Mouse (Mus musculus): Measurements from ENCODE around the gene Tlr6. TPM values are rescaled to one million over a fixed set of nuclear protein-coding genes. Genes with fewer than 3 reads are reported as not detected.

The Tlr6 gene
- polyA plus RNA-seq, 1 experiment from 2014 or later = 0.48 TPM

- no peaks in the 10 kb centered on the region for H3K9me3 ChIP-seq (replicated peaks; ENCODE audit: control insufficient read depth, low read length)
- no peaks in the 10 kb centered on the region for H3K27me3 ChIP-seq (replicated peaks; ENCODE audit: control insufficient read depth, insufficient read depth, low read length)
- no peak for DNase-seq (ENCODE audit: low spot score)
- no peak overlapping the region for H3K27ac ChIP-seq (ENCODE audit: low read depth, low read length)
- H3K4me2 ChIP-seq (ENCODE audit: low read length) = no peak overlapping the region
- H3K4me1 ChIP-seq (ENCODE audit: control insufficient read depth, insufficient read depth, low read length) = no peaks in the 10 kb centered on the region
- WGBS = 77% methylated on average over 8 of the region's 8 CpGs
- no peak overlapping the region for H3K4me3 ChIP-seq (ENCODE audit: low read depth, low read length)
- no peak overlapping the region for H3K9ac ChIP-seq (ENCODE audit: low read length)
- no peaks in the 10 kb centered on the region for H3K36me3 ChIP-seq (ENCODE audit: control insufficient read depth, insufficient read depth, low read length)
- no peak for ATAC-seq
These were observed 17.2 kb upstream of the Tlr6 start for GRCm38 (mm10) chr5:64977128-64977527.

- H3K9ac ChIP-seq (ENCODE audit: low read length) = no peak overlapping the region
- H3K4me3 ChIP-seq (ENCODE audit: low read depth, low read length) = no peak overlapping the region
- no peaks in the 10 kb centered on the region for H3K9me3 ChIP-seq (replicated peaks; ENCODE audit: control insufficient read depth, low read length)
- H3K4me1 ChIP-seq (ENCODE audit: control insufficient read depth, insufficient read depth, low read length) = no peaks in the 10 kb centered on the region
- ATAC-seq (no peak), DNase-seq (ENCODE audit: low spot score) (no peak)
- H3K27ac ChIP-seq (ENCODE audit: low read depth, low read length) = no peak overlapping the region
- no peaks in the 10 kb centered on the region for H3K27me3 ChIP-seq (replicated peaks; ENCODE audit: control insufficient read depth, insufficient read depth, low read length)
- WGBS = 75% methylated on average over 5 of the region's 5 CpGs
- no peaks in the 10 kb centered on the region for H3K36me3 ChIP-seq (ENCODE audit: control insufficient read depth, insufficient read depth, low read length)
- H3K4me2 ChIP-seq (ENCODE audit: low read length) = no peak overlapping the region
These were observed 15.2 kb upstream of the Tlr6 start for GRCm38 (mm10) chr5:64975121-64975520.

- H3K9me3 ChIP-seq (replicated peaks; ENCODE audit: control insufficient read depth, low read length) = no peaks in the 10 kb centered on the region
- H3K4me1 ChIP-seq (ENCODE audit: control insufficient read depth, insufficient read depth, low read length) = peaks cover 3% of the 10 kb centered on the region; the same call in 1 of the 2 replicates
- H3K36me3 ChIP-seq (ENCODE audit: control insufficient read depth, insufficient read depth, low read length) = no peaks in the 10 kb centered on the region
- H3K4me3 ChIP-seq (ENCODE audit: low read depth, low read length) = peak within 1 kb of the TSS; percentile 58
- ATAC-seq (peak; percentile 76), DNase-seq (ENCODE audit: low spot score) (peak; percentile 32)
- WGBS = 2% methylated on average over 54 of the region's 68 CpGs
- H3K4me2 ChIP-seq (ENCODE audit: low read length) = peak within 1 kb of the TSS; percentile 95
- H3K27me3 ChIP-seq (replicated peaks; ENCODE audit: control insufficient read depth, insufficient read depth, low read length) = 0 out of 2 replicates have a peak, but pooled peaks cover 3% of the 10 kb centered on the region
- H3K9ac ChIP-seq (ENCODE audit: low read length) = peak within 1 kb of the TSS; percentile 68
- H3K27ac ChIP-seq (ENCODE audit: low read depth, low read length) = no peak within 1 kb of the TSS
These were observed 10.2 kb upstream of the Tlr6 start, which contains the start of gene Fam114a1 for GRCm38 (mm10) chr5:64969861-64970771. Gene Fam114a1, plus strand, starts transcription at chr5:64970071.

GRCm38 (mm10) chr5:64968961-64969860 is 9.3 kb upstream of the Tlr6 start:
- H3K9me3 ChIP-seq (replicated peaks; ENCODE audit: control insufficient read depth, low read length) = no peaks in the 10 kb centered on the region
- no peaks in the 10 kb centered on the region for H3K36me3 ChIP-seq (ENCODE audit: control insufficient read depth, insufficient read depth, low read length)
- DNase-seq (ENCODE audit: low spot score) (peak; percentile 42), ATAC-seq (0 out of 2 replicates have a peak, but pooled peaks have one; percentile 35)
- H3K4me3 ChIP-seq (ENCODE audit: low read depth, low read length) = peak overlapping the region; percentile 58
- H3K27me3 ChIP-seq (replicated peaks; ENCODE audit: control insufficient read depth, insufficient read depth, low read length) = 0 out of 2 replicates have a peak, but pooled peaks cover 3% of the 10 kb centered on the region
- H3K4me2 ChIP-seq (ENCODE audit: low read length) = peak overlapping the region; percentile 95
- no peak overlapping the region for H3K27ac ChIP-seq (ENCODE audit: low read depth, low read length)
- H3K9ac ChIP-seq (ENCODE audit: low read length) = peak overlapping the region; percentile 68
- H3K4me1 ChIP-seq (ENCODE audit: control insufficient read depth, insufficient read depth, low read length) = peaks cover 3% of the 10 kb centered on the region; the same call in 1 of the 2 replicates
- WGBS = 4% methylated on average over 14 of the region's 14 CpGs

- DNase-seq (ENCODE audit: low spot score) = no peak
- Histone ChIP-seq H3K4me2 (ENCODE audit: low read length) (no peak overlapping the region), H3K4me1 (ENCODE audit: control insufficient read depth, insufficient read depth, low read length) (no peaks in the 10 kb centered on the region), H3K27me3 (replicated peaks; ENCODE audit: control insufficient read depth, insufficient read depth, low read length) (no peaks in the 10 kb centered on the region), H3K9me3 (replicated peaks; ENCODE audit: control insufficient read depth, low read length) (no peaks in the 10 kb centered on the region), H3K36me3 (ENCODE audit: control insufficient read depth, insufficient read depth, low read length) (no peaks in the 10 kb centered on the region), H3K9ac (ENCODE audit: low read length) (no peak overlapping the region), H3K4me3 (ENCODE audit: low read depth, low read length) (no peak overlapping the region), H3K27ac (ENCODE audit: low read depth, low read length) (no peak overlapping the region)
- WGBS = 87% methylated on average over 3 of the region's 3 CpGs
- no peak for ATAC-seq
These were observed 3.8 kb upstream of the Tlr6 start for GRCm38 (mm10) chr5:64963735-64964134.

- Histone ChIP-seq H3K4me1 (ENCODE audit: control insufficient read depth, insufficient read depth, low read length) (no peaks in the 10 kb centered on the region), H3K9ac (ENCODE audit: low read length) (no peak overlapping the region), H3K27ac (ENCODE audit: low read depth, low read length) (no peak overlapping the region), H3K4me2 (ENCODE audit: low read length) (no peak overlapping the region), H3K27me3 (replicated peaks; ENCODE audit: control insufficient read depth, insufficient read depth, low read length) (no peaks in the 10 kb centered on the region), H3K9me3 (replicated peaks; ENCODE audit: control insufficient read depth, low read length) (no peaks in the 10 kb centered on the region), H3K4me3 (ENCODE audit: low read depth, low read length) (no peak overlapping the region), H3K36me3 (ENCODE audit: control insufficient read depth, insufficient read depth, low read length) (no peaks in the 10 kb centered on the region)
- no peak for ATAC-seq
- 92% methylated on average over 5 of the region's 5 CpGs for WGBS
- DNase-seq (ENCODE audit: low spot score) = no peak
These were observed 3.4 kb upstream of the Tlr6 start for GRCm38 (mm10) chr5:64963271-64963670.

GRCm38 (mm10) chr5:64960857-64961391 is 1.0 kb upstream of the Tlr6 start:
- DNase-seq (ENCODE audit: low spot score) = no peak
- no peak overlapping the region for H3K4me3 ChIP-seq (ENCODE audit: low read depth, low read length)
- H3K9ac ChIP-seq (ENCODE audit: low read length) = no peak overlapping the region
- no peaks in the 10 kb centered on the region for H3K4me1 ChIP-seq (ENCODE audit: control insufficient read depth, insufficient read depth, low read length)
- no peaks in the 10 kb centered on the region for H3K27me3 ChIP-seq (replicated peaks; ENCODE audit: control insufficient read depth, insufficient read depth, low read length)
- no peak overlapping the region for H3K4me2 ChIP-seq (ENCODE audit: low read length)
- no peak for ATAC-seq
- H3K27ac ChIP-seq (ENCODE audit: low read depth, low read length) = no peak overlapping the region
- 94% methylated on average over 13 of the region's 13 CpGs for WGBS
- no peaks in the 10 kb centered on the region for H3K36me3 ChIP-seq (ENCODE audit: control insufficient read depth, insufficient read depth, low read length)
- H3K9me3 ChIP-seq (replicated peaks; ENCODE audit: control insufficient read depth, low read length) = no peaks in the 10 kb centered on the region

GRCm38 (mm10) chr5:64958991-64959842 is 680 bp downstream of the Tlr6 start:
- no peaks in the 10 kb centered on the region for H3K27me3 ChIP-seq (replicated peaks; ENCODE audit: control insufficient read depth, insufficient read depth, low read length)
- no peak overlapping the region for H3K9ac ChIP-seq (ENCODE audit: low read length)
- no peaks in the 10 kb centered on the region for H3K36me3 ChIP-seq (ENCODE audit: control insufficient read depth, insufficient read depth, low read length)
- no peak overlapping the region for H3K4me3 ChIP-seq (ENCODE audit: low read depth, low read length)
- H3K9me3 ChIP-seq (replicated peaks; ENCODE audit: control insufficient read depth, low read length) = no peaks in the 10 kb centered on the region
- no peak overlapping the region for H3K4me2 ChIP-seq (ENCODE audit: low read length)
- DNase-seq (ENCODE audit: low spot score) (no peak), ATAC-seq (no peak)
- 80% methylated on average over 22 of the region's 22 CpGs for whole genome bisulfite sequencing
- no peaks in the 10 kb centered on the region for H3K4me1 ChIP-seq (ENCODE audit: control insufficient read depth, insufficient read depth, low read length)
- no peak overlapping the region for H3K27ac ChIP-seq (ENCODE audit: low read depth, low read length)
